Mouse (Mus musculus): Measurements from ENCODE around the gene Bcl2l11. TPM values are rescaled to one million over a fixed set of nuclear protein-coding genes. Genes with fewer than 3 reads are reported as not detected.

The Bcl2l11 gene
- polyA plus RNA-seq, 1 experiment: 5.2 TPM

DNA sequence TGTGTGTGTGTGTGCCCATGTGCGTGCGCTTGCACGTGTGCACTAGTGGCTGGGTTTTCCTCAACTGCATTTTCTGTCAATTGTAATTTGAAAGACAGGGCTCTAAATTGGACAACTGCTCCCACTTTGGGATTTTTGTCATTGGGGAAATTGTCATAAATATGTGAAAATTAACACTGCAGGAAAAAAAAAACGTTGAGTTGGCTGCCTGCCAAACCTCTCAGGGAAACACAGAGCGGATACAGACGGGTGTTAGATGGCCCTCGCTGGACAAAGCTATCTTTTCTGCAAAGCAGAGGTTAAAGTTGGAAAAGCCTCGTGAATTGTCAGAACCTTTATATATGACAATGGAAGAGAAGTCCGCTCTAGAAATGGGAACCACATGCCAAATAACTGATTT, 84.5 kb downstream of the Bcl2l11 start:
- peaks cover 11% of the 10 kb centered on the region for H3K4me1 ChIP-seq (ENCODE audit: control insufficient read depth, insufficient read depth, low read length)
- no peak overlapping the region for H3K27ac ChIP-seq (ENCODE audit: insufficient read depth, low read length)
- no peak overlapping the region for H3K4me3 ChIP-seq (replicated peaks; ENCODE audit: insufficient read depth, low read depth, low read length)
- no peak for TF ChIP-seq CTCF (IDR thresholded peaks at IDR 0.05; ENCODE audit: borderline replicate concordance, insufficient read depth, low read depth, low read length)
- no peak for TF ChIP-seq POLR2A (IDR thresholded peaks at IDR 0.05; ENCODE audit: borderline replicate concordance, insufficient read depth, low read length)
- DNase-seq: no peak
- WGBS: 70% methylated on average over 9 of the region's 9 CpGs
- H3K27me3 ChIP-seq (ENCODE audit: control insufficient read depth, insufficient read depth, low read length): no peaks in the 10 kb centered on the region

DNA sequence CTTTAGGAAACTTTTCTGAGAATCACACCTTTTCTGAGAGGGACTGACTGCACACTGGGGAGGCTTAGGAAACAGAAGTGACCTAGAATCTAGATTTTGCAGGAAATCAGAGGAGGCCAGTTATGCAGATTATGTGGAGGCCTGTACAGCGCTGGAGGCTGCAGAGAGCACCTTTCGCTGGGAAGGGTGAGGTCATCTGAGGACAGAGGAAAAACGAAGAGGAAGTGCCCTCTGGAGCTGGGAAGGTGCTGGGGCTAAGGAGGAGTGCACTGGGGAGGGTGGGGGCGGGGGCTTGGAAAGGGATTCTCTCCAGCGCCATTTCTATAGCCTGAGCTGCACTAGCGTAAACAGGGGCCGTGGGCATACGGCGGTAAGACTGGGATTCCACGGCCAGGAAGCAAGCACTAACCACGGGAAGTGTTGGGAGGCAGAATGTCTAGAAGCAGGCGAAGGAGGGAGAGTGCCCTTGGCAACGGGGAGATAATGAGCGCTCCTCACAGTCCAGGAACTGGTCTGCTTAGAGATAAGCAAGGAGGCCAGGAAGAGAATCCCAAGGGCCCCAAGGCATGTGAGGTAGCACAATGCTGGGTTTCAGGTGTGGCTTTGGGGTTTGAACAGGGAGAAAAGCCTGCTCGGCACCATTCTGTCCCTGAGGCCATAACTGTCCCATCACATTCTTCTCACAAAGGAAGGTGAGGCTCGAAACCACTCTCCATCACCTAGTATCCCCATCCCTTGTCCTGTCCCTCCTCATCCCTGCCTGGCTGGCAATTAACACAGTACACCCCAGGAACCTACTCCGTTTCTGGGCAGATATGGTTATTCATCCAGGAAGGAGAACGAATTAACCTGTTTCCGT, 85.4 kb downstream of the Bcl2l11 start:
- Histone ChIP-seq H3K27me3 (ENCODE audit: control insufficient read depth, insufficient read depth, low read length) (no peaks in the 10 kb centered on the region), H3K4me1 (ENCODE audit: control insufficient read depth, insufficient read depth, low read length) (peaks cover 11% of the 10 kb centered on the region), H3K27ac (ENCODE audit: insufficient read depth, low read length) (no peak overlapping the region), H3K4me3 (replicated peaks; ENCODE audit: insufficient read depth, low read depth, low read length) (no peak overlapping the region)
- DNase-seq: no peak
- WGBS: 71% methylated on average over 19 of the region's 19 CpGs
- TF ChIP-seq CTCF (IDR thresholded peaks at IDR 0.05; ENCODE audit: borderline replicate concordance, insufficient read depth, low read depth, low read length): no peak
- TF ChIP-seq POLR2A (IDR thresholded peaks at IDR 0.05; ENCODE audit: borderline replicate concordance, insufficient read depth, low read length): no peak

DNA sequence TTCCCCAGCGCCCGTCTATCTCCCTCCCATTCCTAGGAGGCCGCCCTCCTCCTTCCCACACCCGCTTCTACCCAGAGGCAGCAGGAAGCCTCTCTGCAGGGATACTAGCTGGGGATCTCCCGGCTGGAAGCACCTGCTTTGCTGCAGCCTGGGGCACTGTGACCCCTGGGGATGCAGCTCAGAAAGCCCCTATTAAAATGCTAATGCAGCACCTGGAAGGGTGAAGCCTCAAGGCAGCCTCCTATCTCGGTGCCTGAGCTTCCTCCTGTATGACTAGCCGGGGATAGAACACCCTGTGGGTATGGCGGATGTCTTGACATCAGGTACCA, 86.0 kb downstream of the Bcl2l11 start:
- peaks cover 11% of the 10 kb centered on the region for H3K4me1 ChIP-seq (ENCODE audit: control insufficient read depth, insufficient read depth, low read length)
- no peak overlapping the region for H3K4me3 ChIP-seq (replicated peaks; ENCODE audit: insufficient read depth, low read depth, low read length)
- no peaks in the 10 kb centered on the region for H3K27me3 ChIP-seq (ENCODE audit: control insufficient read depth, insufficient read depth, low read length)
- TF ChIP-seq POLR2A (IDR thresholded peaks at IDR 0.05; ENCODE audit: borderline replicate concordance, insufficient read depth, low read length): no peak
- TF ChIP-seq CTCF (IDR thresholded peaks at IDR 0.05; ENCODE audit: borderline replicate concordance, insufficient read depth, low read depth, low read length): no peak
- WGBS: 83% methylated on average over 8 of the region's 8 CpGs
- no peak for DNase-seq
- H3K27ac ChIP-seq (ENCODE audit: insufficient read depth, low read length): no peak overlapping the region
